Mouse (Mus musculus): Measurements from ENCODE around the gene Acmsd. TPM values are rescaled to one million over a fixed set of nuclear protein-coding genes. Genes with fewer than 3 reads are reported as not detected.

Gene Acmsd
- 0.10 and 0.26 TPM in 2 replicates for polyA plus RNA-seq (2016; fragmentation: Nextera tagmentation; extraction: Ambion mirVana)

GRCm38 (mm10) chr1:127729096-127729495 lies at the start of gene Acmsd:
Acmsd (plus strand) TSS chr1:127729413.
- no peak within 1 kb of the TSS for H3K27ac ChIP-seq
- WGBS = 91% methylated on average over 4 of the region's 4 CpGs
- H3K4me3 ChIP-seq = no peak within 1 kb of the TSS
- ATAC-seq (ENCODE audit: low FRiP score) = no peak
- no peaks in the 10 kb centered on the region for H3K4me1 ChIP-seq
- H3K27me3 ChIP-seq = no peaks in the 10 kb centered on the region
- no peaks in the 10 kb centered on the region for H3K36me3 ChIP-seq
- H3K9ac ChIP-seq = no peak within 1 kb of the TSS
- no peak within 1 kb of the TSS for H3K4me2 ChIP-seq (replicated peaks)
- H3K9me3 ChIP-seq (replicated peaks) = no peaks in the 10 kb centered on the region

- 0 out of 2 replicates have a peak within 1 kb of the TSS, but pooled peaks have one; percentile 79 for H3K9ac ChIP-seq
- 13% methylated on average over 18 of the region's 18 CpGs for WGBS
- ATAC-seq (ENCODE audit: low FRiP score) = no peak
- H3K27ac ChIP-seq = peak within 1 kb of the TSS; percentile 72
- peaks cover 18% of the 10 kb centered on the region for H3K4me1 ChIP-seq
- no peaks in the 10 kb centered on the region for H3K36me3 ChIP-seq
- peak within 1 kb of the TSS; percentile 86 for H3K4me2 ChIP-seq (replicated peaks)
- peaks cover 46% of the 10 kb centered on the region for H3K27me3 ChIP-seq
- H3K4me3 ChIP-seq = peak within 1 kb of the TSS; percentile 63
- H3K9me3 ChIP-seq (replicated peaks) = no peaks in the 10 kb centered on the region
Measured at GRCm38 (mm10) chr1:127679498-127680133, 49.6 kb upstream of the Acmsd start, which contains the start of gene Tmem163. Tmem163 (minus strand) TSS chr1:127679548.

- Histone ChIP-seq H3K36me3 (no peaks in the 10 kb centered on the region), H3K27me3 (no peaks in the 10 kb centered on the region), H3K4me1 (no peaks in the 10 kb centered on the region), H3K4me3 (no peak overlapping the region), H3K4me2 (replicated peaks) (no peak overlapping the region), H3K9ac (no peak overlapping the region), H3K27ac (no peak overlapping the region), H3K9me3 (replicated peaks) (no peaks in the 10 kb centered on the region)
- no peak for ATAC-seq (ENCODE audit: low FRiP score)
- WGBS = 27% methylated on average over 2 of the region's 2 CpGs
Measured at GRCm38 (mm10) chr1:127696533-127696932, 32.7 kb upstream of the Acmsd start.

GRCm38 (mm10) chr1:127702187-127702586 lies 27.0 kb upstream of the Acmsd start:
- no peak overlapping the region for H3K27ac ChIP-seq
- no peak overlapping the region for H3K4me3 ChIP-seq
- H3K4me1 ChIP-seq = peaks cover 3% of the 10 kb centered on the region; the same call in 1 of the 2 replicates
- H3K9me3 ChIP-seq (replicated peaks) = no peaks in the 10 kb centered on the region
- no peaks in the 10 kb centered on the region for H3K36me3 ChIP-seq
- no peak overlapping the region for H3K9ac ChIP-seq
- no peak overlapping the region for H3K4me2 ChIP-seq (replicated peaks)
- H3K27me3 ChIP-seq = no peaks in the 10 kb centered on the region
- WGBS = 84% methylated on average over 1 of the region's 1 CpGs
- ATAC-seq (ENCODE audit: low FRiP score) = no peak

- H3K4me1 ChIP-seq = peaks cover 3% of the 10 kb centered on the region; the same call in 1 of the 2 replicates
- no peak overlapping the region for H3K4me2 ChIP-seq (replicated peaks)
- no peak overlapping the region for H3K9ac ChIP-seq
- no peaks in the 10 kb centered on the region for H3K36me3 ChIP-seq
- H3K27ac ChIP-seq = no peak overlapping the region
- 70% methylated on average over 5 of the region's 5 CpGs for WGBS
- H3K4me3 ChIP-seq = no peak overlapping the region
- ATAC-seq (ENCODE audit: low FRiP score) = no peak
- H3K9me3 ChIP-seq (replicated peaks) = no peaks in the 10 kb centered on the region
- H3K27me3 ChIP-seq = no peaks in the 10 kb centered on the region
Measured at GRCm38 (mm10) chr1:127706269-127706668, 22.9 kb upstream of the Acmsd start.

GRCm38 (mm10) chr1:127716441-127716840 lies 12.8 kb upstream of the Acmsd start:
- Histone ChIP-seq H3K4me3 (no peak overlapping the region), H3K4me1 (no peaks in the 10 kb centered on the region), H3K9me3 (replicated peaks) (no peaks in the 10 kb centered on the region), H3K36me3 (no peaks in the 10 kb centered on the region), H3K27me3 (no peaks in the 10 kb centered on the region), H3K4me2 (replicated peaks) (no peak overlapping the region), H3K9ac (no peak overlapping the region), H3K27ac (no peak overlapping the region)
- no peak for ATAC-seq (ENCODE audit: low FRiP score)
- 90% methylated on average over 8 of the region's 8 CpGs for WGBS

GRCm38 (mm10) chr1:127718290-127718689 lies 10.9 kb upstream of the Acmsd start:
- Histone ChIP-seq H3K9ac (no peak overlapping the region), H3K4me1 (no peaks in the 10 kb centered on the region), H3K4me3 (no peak overlapping the region), H3K4me2 (replicated peaks) (no peak overlapping the region), H3K9me3 (replicated peaks) (no peaks in the 10 kb centered on the region), H3K27me3 (no peaks in the 10 kb centered on the region), H3K27ac (no peak overlapping the region), H3K36me3 (no peaks in the 10 kb centered on the region)
- WGBS = 89% methylated on average over 1 of the region's 1 CpGs
- ATAC-seq (ENCODE audit: low FRiP score) = no peak

GRCm38 (mm10) chr1:127723596-127723995 lies 5.6 kb upstream of the Acmsd start:
- WGBS = 58% methylated on average over 2 of the region's 2 CpGs
- Histone ChIP-seq H3K27ac (no peak overlapping the region), H3K36me3 (no peaks in the 10 kb centered on the region), H3K27me3 (no peaks in the 10 kb centered on the region), H3K9ac (no peak overlapping the region), H3K4me2 (replicated peaks) (no peak overlapping the region), H3K4me3 (no peak overlapping the region), H3K4me1 (no peaks in the 10 kb centered on the region), H3K9me3 (replicated peaks) (no peaks in the 10 kb centered on the region)
- no peak for ATAC-seq (ENCODE audit: low FRiP score)

- H3K4me3 ChIP-seq = no peak overlapping the region
- ATAC-seq (ENCODE audit: low FRiP score) = no peak
- H3K27ac ChIP-seq = no peak overlapping the region
- no peaks in the 10 kb centered on the region for H3K36me3 ChIP-seq
- no peak overlapping the region for H3K9ac ChIP-seq
- no peaks in the 10 kb centered on the region for H3K9me3 ChIP-seq (replicated peaks)
- H3K4me1 ChIP-seq = no peaks in the 10 kb centered on the region
- no peak overlapping the region for H3K4me2 ChIP-seq (replicated peaks)
- WGBS = 58% methylated on average over 3 of the region's 3 CpGs
- no peaks in the 10 kb centered on the region for H3K27me3 ChIP-seq
Measured at GRCm38 (mm10) chr1:127731086-127731485, 1.9 kb downstream of the Acmsd start.

GRCm38 (mm10) chr1:127732435-127732834 lies 3.2 kb downstream of the Acmsd start:
- H3K27me3 ChIP-seq = no peaks in the 10 kb centered on the region
- no peaks in the 10 kb centered on the region for H3K36me3 ChIP-seq
- no peak for ATAC-seq (ENCODE audit: low FRiP score)
- no peak overlapping the region for H3K4me2 ChIP-seq (replicated peaks)
- H3K4me1 ChIP-seq = no peaks in the 10 kb centered on the region
- 89% methylated on average over 3 of the region's 3 CpGs for WGBS
- H3K9ac ChIP-seq = no peak overlapping the region
- H3K4me3 ChIP-seq = no peak overlapping the region
- H3K9me3 ChIP-seq (replicated peaks) = no peaks in the 10 kb centered on the region
- no peak overlapping the region for H3K27ac ChIP-seq

- Histone ChIP-seq H3K9ac (no peak overlapping the region), H3K9me3 (replicated peaks) (no peaks in the 10 kb centered on the region), H3K27me3 (no peaks in the 10 kb centered on the region), H3K4me2 (replicated peaks) (no peak overlapping the region), H3K4me1 (no peaks in the 10 kb centered on the region), H3K4me3 (no peak overlapping the region), H3K27ac (no peak overlapping the region), H3K36me3 (no peaks in the 10 kb centered on the region)
- 73% methylated on average over 3 of the region's 3 CpGs for WGBS
- ATAC-seq (ENCODE audit: low FRiP score) = no peak
Measured at GRCm38 (mm10) chr1:127732841-127733240, 3.6 kb downstream of the Acmsd start.

GRCm38 (mm10) chr1:127735356-127735755 lies 6.1 kb downstream of the Acmsd start:
- H3K27ac ChIP-seq = no peak overlapping the region
- ATAC-seq (ENCODE audit: low FRiP score) = no peak
- WGBS = 85% methylated on average over 3 of the region's 3 CpGs
- H3K36me3 ChIP-seq = no peaks in the 10 kb centered on the region
- no peaks in the 10 kb centered on the region for H3K4me1 ChIP-seq
- H3K27me3 ChIP-seq = no peaks in the 10 kb centered on the region
- no peak overlapping the region for H3K9ac ChIP-seq
- H3K4me2 ChIP-seq (replicated peaks) = no peak overlapping the region
- H3K4me3 ChIP-seq = no peak overlapping the region
- no peaks in the 10 kb centered on the region for H3K9me3 ChIP-seq (replicated peaks)

GRCm38 (mm10) chr1:127750401-127751102 lies 21.3 kb downstream of the Acmsd start:
- H3K27ac ChIP-seq = no peak overlapping the region
- 78% methylated on average over 11 of the region's 11 CpGs for WGBS
- no peak overlapping the region for H3K9ac ChIP-seq
- H3K4me2 ChIP-seq (replicated peaks) = no peak overlapping the region
- H3K4me1 ChIP-seq = no peaks in the 10 kb centered on the region
- 0 out of 2 replicates have a peak, but pooled peaks cover 7% of the 10 kb centered on the region for H3K9me3 ChIP-seq (replicated peaks)
- no peaks in the 10 kb centered on the region for H3K27me3 ChIP-seq
- H3K36me3 ChIP-seq = no peaks in the 10 kb centered on the region
- ATAC-seq (ENCODE audit: low FRiP score) = no peak
- no peak overlapping the region for H3K4me3 ChIP-seq

Measured in hindbrain, embryonic 12.5 days (tissue).